Mouse (Mus musculus): ENCODE results near the gene Gm20671. TPM values are rescaled to one million over a fixed set of nuclear protein-coding genes. Genes with fewer than 3 reads are reported as not detected.
"Not testable (repeated sequence)": the region's sequence is repeated elsewhere in the genome, so short reads cannot be mapped to it uniquely, and the experiment has no call there.

Gm20671 gene
- total RNA-seq (2015; ENCODE audit: low replicate concordance) = not detected in 2 replicates
- not detected in 2 replicates for total RNA-seq (2017; ENCODE audit: low replicate concordance)

DNA sequence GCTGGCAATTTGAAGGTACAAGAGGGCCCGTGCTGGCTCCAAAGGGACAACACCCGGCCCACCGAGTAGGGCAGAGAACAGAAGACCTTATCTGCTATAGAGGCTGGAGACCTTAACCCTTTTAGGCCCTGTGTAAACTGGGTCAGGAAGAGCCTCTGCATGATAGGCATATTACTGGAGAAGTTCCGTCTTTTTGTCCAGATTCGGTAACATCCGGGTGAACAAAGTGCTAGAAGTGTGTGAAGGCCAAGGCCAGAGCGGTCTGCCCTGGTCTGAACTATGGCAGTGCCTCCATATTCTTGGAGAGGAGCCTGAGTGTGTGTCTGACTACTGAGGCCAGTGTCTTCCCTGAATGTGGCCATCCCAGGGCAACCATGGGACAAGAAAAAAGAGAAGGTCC, at the start of gene Gm20671:
Gene Gm20671 (minus strand): TSS at position 101 of the 400 bp plus-strand sequence.
- ATAC-seq (replicated peaks; ENCODE audit: low FRiP score, poor library complexity, severe bottlenecking) = no peak

- no peak for ATAC-seq (replicated peaks; ENCODE audit: low FRiP score, poor library complexity, severe bottlenecking)
Observed at GRCm38 (mm10) chr5:32872346-32872745, 45.4 kb upstream of the Gm20671 start.

DNA sequence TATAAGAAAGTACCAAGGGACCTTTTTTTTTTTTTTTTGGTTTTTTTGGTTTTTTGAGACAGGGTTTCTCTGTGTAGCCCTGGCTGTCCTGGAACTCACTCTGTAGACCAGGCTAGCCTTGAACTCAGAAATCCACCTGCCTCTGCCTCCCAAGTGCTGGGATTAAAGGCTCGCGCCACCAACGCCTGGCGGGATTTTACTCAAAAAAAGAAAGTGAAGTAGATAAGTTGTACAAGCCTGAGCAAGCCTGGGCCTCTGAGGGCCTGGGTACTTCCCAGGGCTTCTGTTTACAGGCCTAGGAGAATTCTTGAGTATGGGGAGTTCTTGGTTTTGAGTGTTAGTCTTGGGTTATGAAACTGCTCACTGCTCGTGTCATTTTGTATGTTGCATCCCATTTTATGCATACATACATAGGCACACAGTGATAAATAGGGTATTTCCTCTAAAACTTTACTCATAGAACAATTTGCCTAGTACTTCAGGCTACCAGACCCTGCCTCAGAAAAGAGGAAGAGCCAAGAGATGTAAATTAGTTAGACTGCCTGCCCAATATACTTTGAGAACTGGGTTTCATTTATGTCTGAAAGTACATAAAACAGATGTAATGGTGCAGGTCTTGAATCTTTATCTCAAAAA, 42.6 kb upstream of the Gm20671 start:
- ATAC-seq (replicated peaks; ENCODE audit: low FRiP score, poor library complexity, severe bottlenecking) = no peak

DNA sequence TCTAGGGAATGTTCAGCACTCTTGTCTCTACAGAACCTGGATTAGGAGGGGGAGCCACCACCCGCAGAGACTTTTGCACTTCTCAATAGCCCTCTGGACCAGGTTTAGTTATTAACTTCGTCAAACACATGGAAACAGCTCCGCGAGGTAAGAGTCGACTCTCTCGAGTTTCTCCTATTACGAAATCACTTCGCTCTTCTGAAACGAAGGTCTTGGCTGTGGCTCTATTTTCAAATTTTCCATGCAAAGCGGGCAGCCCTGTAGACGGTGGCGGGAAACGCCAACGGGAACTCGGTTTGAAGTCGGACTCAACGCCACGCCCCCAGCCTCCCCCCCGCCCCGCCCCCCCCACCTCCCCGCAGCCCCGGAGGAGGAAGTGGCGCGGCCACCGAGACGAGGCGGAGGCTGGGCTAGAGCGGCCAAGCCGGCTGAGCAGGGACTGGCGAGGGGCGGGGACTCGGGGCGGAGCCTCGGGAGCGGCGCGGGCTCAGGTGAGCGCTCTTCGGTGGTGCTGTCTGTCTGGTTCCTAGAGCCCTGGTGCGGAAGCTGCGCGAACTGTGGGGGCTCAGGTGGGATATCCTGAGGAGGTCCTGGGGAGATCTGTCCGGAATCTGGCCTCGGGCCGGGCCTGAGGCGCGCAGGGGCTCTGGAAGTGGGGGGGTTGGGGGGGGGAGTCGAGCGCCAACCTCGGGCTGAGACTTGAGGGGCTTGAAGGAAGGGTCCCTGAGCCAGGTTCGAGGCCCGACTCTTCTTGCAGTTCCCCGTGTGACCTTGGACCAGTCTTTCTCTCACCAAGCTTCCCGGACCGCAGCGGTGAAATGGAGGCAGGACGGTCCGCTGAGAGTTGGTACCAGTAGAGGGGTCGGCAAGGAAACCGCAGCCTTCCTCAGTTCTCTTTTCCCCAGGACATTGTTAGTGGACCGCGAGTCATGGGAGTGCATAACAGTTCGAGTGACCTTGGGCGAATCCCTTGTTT, 36.6 kb upstream of the Gm20671 start, which contains the start of gene Depdc5:
Gene Depdc5 (plus strand): TSS at position 449 of the 976 bp plus-strand sequence.
- ATAC-seq (replicated peaks; ENCODE audit: low FRiP score, poor library complexity, severe bottlenecking) = peak; percentile 99

DNA sequence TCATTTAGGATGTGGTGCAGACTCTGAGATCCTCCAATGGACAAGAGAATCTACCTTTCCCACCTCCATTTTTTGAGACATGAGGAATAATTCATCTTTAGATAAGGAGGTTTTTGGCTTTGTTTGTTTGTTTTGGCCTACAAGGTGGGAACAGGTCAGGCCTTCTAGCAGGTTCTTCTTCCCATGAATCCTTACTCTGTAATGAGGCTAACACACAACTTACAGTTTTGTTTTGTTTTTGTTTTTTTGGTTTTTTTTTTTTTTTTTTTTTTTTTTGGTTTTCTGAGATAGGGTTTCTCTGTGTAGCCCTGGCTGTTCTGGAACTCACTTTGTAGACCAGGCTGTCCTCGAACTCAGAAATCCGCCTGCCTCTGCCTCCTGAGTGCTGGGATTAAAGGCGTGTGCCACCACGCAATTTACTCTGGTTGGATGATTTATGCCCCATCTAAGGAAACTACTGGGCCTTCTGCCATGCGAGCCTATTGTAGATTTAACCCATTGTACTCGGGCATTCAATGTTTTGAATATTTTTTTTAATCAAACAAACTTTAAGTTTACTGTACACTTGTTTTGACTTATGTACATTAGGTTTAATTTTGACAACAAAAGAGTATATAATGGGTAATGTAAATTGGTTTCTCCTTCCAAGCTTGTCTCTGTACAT, 35.7 kb upstream of the Gm20671 start:
- no peak for ATAC-seq (replicated peaks; ENCODE audit: low FRiP score, poor library complexity, severe bottlenecking)

- no peak for ATAC-seq (replicated peaks; ENCODE audit: low FRiP score, poor library complexity, severe bottlenecking)
Observed at GRCm38 (mm10) chr5:32861082-32861481, 34.2 kb upstream of the Gm20671 start.

GRCm38 (mm10) chr5:32857781-32858220, 30.9 kb upstream of the Gm20671 start:
- ATAC-seq (replicated peaks; ENCODE audit: low FRiP score, poor library complexity, severe bottlenecking) = no peak

GRCm38 (mm10) chr5:32855274-32855673, 28.4 kb upstream of the Gm20671 start:
- not testable (repeated sequence) for ATAC-seq (replicated peaks; ENCODE audit: low FRiP score, poor library complexity, severe bottlenecking)

GRCm38 (mm10) chr5:32854818-32855217, 27.9 kb upstream of the Gm20671 start:
- ATAC-seq (replicated peaks; ENCODE audit: low FRiP score, poor library complexity, severe bottlenecking) = no peak

GRCm38 (mm10) chr5:32853731-32854507, 27.0 kb upstream of the Gm20671 start, which contains the start of gene Prr14l:
TSS of gene Prr14l (minus strand) at chr5:32854256.
- ATAC-seq (replicated peaks; ENCODE audit: low FRiP score, poor library complexity, severe bottlenecking) = peak; percentile 96

- 0 out of 2 replicates have a peak, but pooled peaks have one; percentile 12 for ATAC-seq (replicated peaks; ENCODE audit: low FRiP score, poor library complexity, severe bottlenecking)
Observed at GRCm38 (mm10) chr5:32852026-32852425, 25.1 kb upstream of the Gm20671 start.

- not testable (repeated sequence) for ATAC-seq (replicated peaks; ENCODE audit: low FRiP score, poor library complexity, severe bottlenecking)
Observed at GRCm38 (mm10) chr5:32849580-32849979, 22.7 kb upstream of the Gm20671 start.

GRCm38 (mm10) chr5:32849178-32849577, 22.3 kb upstream of the Gm20671 start:
- no peak for ATAC-seq (replicated peaks; ENCODE audit: low FRiP score, poor library complexity, severe bottlenecking)

DNA sequence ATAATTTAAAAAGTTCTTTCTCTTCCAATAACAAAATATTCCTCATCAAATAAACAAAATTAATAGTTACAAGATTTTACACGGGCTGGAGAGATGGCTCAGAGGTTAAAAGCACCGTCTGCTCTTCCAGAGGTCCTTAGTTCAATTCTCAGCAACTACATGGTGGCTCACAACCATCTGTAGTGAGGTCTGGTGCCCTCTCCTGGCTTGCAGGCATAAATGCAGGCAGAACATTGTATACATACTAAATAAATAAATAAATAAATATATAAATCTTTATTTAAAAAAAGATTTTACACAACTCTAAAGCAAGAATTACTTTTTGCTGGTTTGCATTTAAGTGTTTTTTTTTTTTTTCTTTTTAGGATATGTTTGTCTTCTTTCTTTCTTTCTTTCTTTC, 13.1 kb upstream of the Gm20671 start:
- no peak for ATAC-seq (replicated peaks; ENCODE audit: low FRiP score, poor library complexity, severe bottlenecking)

DNA sequence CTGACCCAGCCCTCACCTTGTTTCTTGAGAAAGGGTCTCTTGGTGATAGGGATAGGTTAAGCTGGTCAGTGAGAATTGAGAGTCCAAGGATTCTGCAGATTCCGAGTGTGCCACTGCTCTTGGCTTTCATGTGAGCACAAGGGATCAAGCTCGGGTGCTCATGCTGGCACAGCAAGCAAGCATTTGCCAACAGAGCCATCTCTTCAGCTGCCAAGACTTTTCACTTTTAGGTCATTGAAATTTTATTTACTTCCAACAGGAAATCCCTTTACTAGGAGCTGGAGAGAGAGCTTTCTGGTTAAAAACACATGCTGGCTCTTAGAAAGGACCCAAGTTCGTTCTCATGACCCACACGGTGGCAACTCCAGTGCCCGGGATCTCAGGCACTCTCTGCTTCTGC, 10.1 kb upstream of the Gm20671 start:
- ATAC-seq (replicated peaks; ENCODE audit: low FRiP score, poor library complexity, severe bottlenecking) = no peak

GRCm38 (mm10) chr5:32834497-32834896, 7.6 kb upstream of the Gm20671 start:
- no peak for ATAC-seq (replicated peaks; ENCODE audit: low FRiP score, poor library complexity, severe bottlenecking)

DNA sequence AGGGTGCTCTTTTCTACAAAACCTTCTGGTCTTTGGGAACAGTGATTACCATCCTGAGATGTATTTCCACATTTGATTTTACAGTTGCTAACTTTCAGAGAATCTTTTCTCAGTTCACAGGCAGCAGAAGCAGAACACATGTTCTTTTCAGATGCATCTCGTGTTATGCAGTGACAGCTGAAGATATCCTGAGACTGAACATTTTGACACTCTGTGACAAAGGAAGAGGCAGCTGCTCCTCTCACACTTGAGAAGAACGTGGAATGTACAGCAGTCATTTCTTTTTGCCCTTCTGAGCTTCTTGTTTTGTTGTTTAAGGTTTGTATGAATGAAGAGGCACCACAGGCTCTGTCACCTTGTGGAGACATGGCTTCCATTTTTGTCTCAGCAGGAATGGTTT, 3.1 kb upstream of the Gm20671 start:
- ATAC-seq (replicated peaks; ENCODE audit: low FRiP score, poor library complexity, severe bottlenecking) = no peak

DNA sequence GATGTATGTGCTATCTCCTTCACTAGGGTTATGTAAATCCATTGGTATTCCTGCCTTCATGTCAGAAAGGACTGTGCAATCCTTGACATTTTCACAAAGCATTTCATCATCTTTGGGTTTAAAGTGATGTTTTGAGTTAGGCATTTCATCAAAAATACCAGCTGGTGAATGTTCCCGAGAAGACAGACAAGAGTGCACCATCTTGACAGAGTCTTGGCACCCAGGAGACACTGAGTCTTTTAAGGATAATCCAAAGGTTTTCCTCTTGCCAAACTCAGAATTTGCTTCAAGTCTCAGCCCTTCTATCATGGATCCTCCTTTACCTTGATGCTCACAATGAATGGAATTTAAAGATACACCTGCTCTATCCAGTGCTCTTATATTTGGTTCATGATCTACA, 1.9 kb upstream of the Gm20671 start:
- not testable (repeated sequence) for ATAC-seq (replicated peaks; ENCODE audit: low FRiP score, poor library complexity, severe bottlenecking)

DNA sequence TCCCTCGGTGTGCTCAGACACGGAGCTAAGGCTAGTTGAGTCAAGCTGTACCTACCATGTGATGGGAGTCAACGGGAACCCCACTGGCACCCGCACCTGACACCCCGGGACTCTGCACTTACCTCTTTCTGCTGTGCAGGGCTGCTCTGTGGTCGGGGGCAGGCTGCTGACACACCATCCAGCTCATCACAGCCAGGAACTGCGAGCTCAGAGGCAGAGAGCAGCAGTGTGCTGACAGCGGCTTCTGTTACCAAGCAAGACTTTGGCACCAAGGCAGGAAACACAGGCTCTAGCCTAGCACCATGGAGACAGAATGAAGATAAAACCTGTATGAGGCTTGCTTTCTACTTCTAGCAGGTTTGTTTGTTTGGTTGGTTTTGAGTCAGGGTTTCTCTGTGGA, 6.4 kb downstream of the Gm20671 start:
- no peak for ATAC-seq (replicated peaks; ENCODE audit: low FRiP score, poor library complexity, severe bottlenecking)

Measured in erythroblast, adult 5-6 weeks (primary cell).